Mouse (Mus musculus): ENCODE measurements around the gene Prr15l. TPM values are rescaled to one million over a fixed set of nuclear protein-coding genes. Genes with fewer than 3 reads are reported as not detected.
A peak's percentile ranks its signal among the peaks of the same experiment; 100 is the strongest.

Gene Prr15l
- polyA plus RNA-seq, 1 experiment from 2014 or later: 1.1 TPM

DNA sequence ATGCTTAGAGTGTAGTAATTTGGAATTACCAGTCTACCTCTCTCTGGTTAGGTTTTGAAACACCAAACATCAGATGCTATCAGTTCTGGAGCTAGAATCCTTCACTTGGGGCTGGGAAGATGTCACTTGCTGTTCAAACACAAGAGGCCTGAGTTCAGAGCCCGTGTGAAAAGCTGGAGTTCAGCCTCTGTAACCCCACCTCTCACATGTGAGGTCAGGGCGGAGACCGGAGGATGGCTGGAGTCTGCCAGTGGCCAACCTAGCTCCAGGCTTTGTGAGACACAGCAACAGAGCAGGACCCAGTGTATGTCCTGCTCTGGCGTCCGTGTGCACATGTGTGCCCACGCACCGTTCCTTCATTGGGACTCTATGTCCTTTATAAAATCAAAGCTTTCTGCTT is 51.4 kb downstream of the Prr15l start:
- Histone ChIP-seq H3K4me2 (no peak overlapping the region), H3K9ac (replicated peaks) (no peak overlapping the region), H3K4me3 (replicated peaks) (no peak overlapping the region), H3K27me3 (peaks cover 3% of the 10 kb centered on the region), H3K4me1 (replicated peaks) (peaks cover 22% of the 10 kb centered on the region), H3K27ac (no peak overlapping the region), H3K36me3 (peaks cover 4% of the 10 kb centered on the region; the same call in 1 of the 2 replicates), H3K9me3 (no peaks in the 10 kb centered on the region)
- no peak for ATAC-seq (ENCODE audit: insufficient number of reproducible peaks, insufficient read depth, low FRiP score, low TSS enrichment, low read depth)
- 81% methylated on average over 7 of the region's 7 CpGs for WGBS

DNA sequence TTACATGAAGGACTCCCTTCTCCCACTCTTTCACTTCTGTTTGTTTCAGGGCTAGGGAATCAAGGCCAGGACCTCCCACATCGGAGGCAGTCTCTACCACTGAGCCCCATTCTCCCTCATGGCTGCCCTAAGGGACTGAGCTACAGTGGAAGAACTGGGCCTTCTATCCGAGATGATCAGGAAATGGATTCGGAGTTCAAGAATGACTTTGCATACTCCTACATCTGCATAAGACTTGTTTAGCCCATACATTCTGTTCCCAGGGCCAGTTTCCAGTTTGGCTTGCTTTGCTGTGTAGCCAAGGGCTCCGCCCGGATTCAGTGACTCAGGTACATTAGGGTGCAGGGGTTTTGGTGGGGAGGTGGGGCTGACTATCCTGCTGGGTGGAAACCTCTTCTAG is 52.1 kb downstream of the Prr15l start:
- H3K4me3 ChIP-seq (replicated peaks): no peak overlapping the region
- no peak overlapping the region for H3K9ac ChIP-seq (replicated peaks)
- peaks cover 4% of the 10 kb centered on the region; the same call in 1 of the 2 replicates for H3K36me3 ChIP-seq
- H3K4me2 ChIP-seq: no peak overlapping the region
- H3K27me3 ChIP-seq: peaks cover 3% of the 10 kb centered on the region
- H3K9me3 ChIP-seq: no peaks in the 10 kb centered on the region
- peaks cover 28% of the 10 kb centered on the region for H3K4me1 ChIP-seq (replicated peaks)
- ATAC-seq (ENCODE audit: insufficient number of reproducible peaks, insufficient read depth, low FRiP score, low TSS enrichment, low read depth): no peak
- WGBS: 81% methylated on average over 5 of the region's 5 CpGs
- no peak overlapping the region for H3K27ac ChIP-seq

- 76% methylated on average over 15 of the region's 15 CpGs for WGBS
- H3K36me3 ChIP-seq: no peaks in the 10 kb centered on the region
- peaks cover 34% of the 10 kb centered on the region for H3K4me1 ChIP-seq (replicated peaks)
- no peak for ATAC-seq (ENCODE audit: insufficient number of reproducible peaks, insufficient read depth, low FRiP score, low TSS enrichment, low read depth)
- no peaks in the 10 kb centered on the region for H3K9me3 ChIP-seq
- no peak overlapping the region for H3K4me2 ChIP-seq
- H3K9ac ChIP-seq (replicated peaks): no peak overlapping the region
- H3K27ac ChIP-seq: no peak overlapping the region
- H3K27me3 ChIP-seq: peaks cover 3% of the 10 kb centered on the region
- no peak overlapping the region for H3K4me3 ChIP-seq (replicated peaks)
Measured at GRCm38 (mm10) chr11:96981461-96981860, 53.6 kb downstream of the Prr15l start.

DNA sequence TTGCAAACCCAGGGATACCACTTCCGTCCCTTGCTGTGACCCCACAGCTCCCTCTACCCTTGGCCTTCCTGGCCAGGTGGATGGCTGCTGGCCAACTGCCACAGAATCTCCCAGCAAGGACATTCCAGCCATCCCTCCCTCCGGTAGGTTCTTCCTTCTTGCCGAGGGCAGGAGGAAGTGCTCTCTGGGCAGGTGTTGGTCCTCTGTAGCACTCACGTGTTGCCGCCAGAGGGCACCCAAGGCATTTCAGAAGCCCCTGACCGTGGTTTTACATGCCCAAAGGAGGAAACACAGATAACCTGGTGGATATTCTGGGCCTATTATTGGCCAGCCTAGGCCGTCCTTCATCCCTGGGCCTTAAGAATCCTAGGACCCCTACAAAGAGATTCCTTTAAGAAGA is 54.5 kb downstream of the Prr15l start:
- Histone ChIP-seq H3K9ac (replicated peaks) (no peak overlapping the region), H3K4me1 (replicated peaks) (peaks cover 41% of the 10 kb centered on the region), H3K27me3 (peaks cover 9% of the 10 kb centered on the region), H3K9me3 (no peaks in the 10 kb centered on the region), H3K4me2 (peak overlapping the region; percentile 34), H3K27ac (no peak overlapping the region), H3K4me3 (replicated peaks) (0 out of 2 replicates have a peak overlapping the region, but pooled peaks have one; percentile 1), H3K36me3 (no peaks in the 10 kb centered on the region)
- no peak for ATAC-seq (ENCODE audit: insufficient number of reproducible peaks, insufficient read depth, low FRiP score, low TSS enrichment, low read depth)
- WGBS: under 1% methylated on average over 7 of the region's 7 CpGs

- 54% methylated on average over 7 of the region's 7 CpGs for WGBS
- peak within 1 kb of the TSS; percentile 34 for H3K4me2 ChIP-seq
- peaks cover 46% of the 10 kb centered on the region for H3K4me1 ChIP-seq (replicated peaks)
- no peak for ATAC-seq (ENCODE audit: insufficient number of reproducible peaks, insufficient read depth, low FRiP score, low TSS enrichment, low read depth)
- peaks cover 9% of the 10 kb centered on the region for H3K27me3 ChIP-seq
- no peaks in the 10 kb centered on the region for H3K9me3 ChIP-seq
- H3K9ac ChIP-seq (replicated peaks): no peak within 1 kb of the TSS
- H3K36me3 ChIP-seq: no peaks in the 10 kb centered on the region
- H3K4me3 ChIP-seq (replicated peaks): 0 out of 2 replicates have a peak within 1 kb of the TSS, but pooled peaks have one; percentile 1
- no peak within 1 kb of the TSS for H3K27ac ChIP-seq
Measured at GRCm38 (mm10) chr11:96982859-96983258, 55.0 kb downstream of the Prr15l start, which contains the start of gene Sp2. Sp2 (minus strand) TSS chr11:96982959.

DNA sequence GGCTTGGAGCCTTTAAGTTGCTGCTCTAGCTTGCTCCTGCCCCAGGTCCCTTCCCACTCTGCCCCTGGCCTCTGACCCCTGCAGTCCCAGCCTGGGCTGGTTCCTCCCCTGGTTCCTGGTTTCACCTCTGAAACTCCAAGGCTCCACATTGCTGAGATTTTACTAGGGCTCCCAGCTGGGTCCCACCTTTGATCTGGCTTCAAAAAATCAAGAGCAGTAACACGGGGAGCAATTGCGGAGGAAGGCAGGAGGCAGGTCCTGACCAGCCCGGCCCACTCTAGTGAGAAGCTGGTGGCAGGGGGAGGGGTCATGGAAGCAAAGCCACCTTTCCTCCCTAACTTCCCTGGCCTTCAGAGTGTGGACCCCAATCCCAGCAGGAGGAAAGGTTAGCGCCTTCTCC is 57.0 kb downstream of the Prr15l start:
- Histone ChIP-seq H3K36me3 (no peaks in the 10 kb centered on the region), H3K27ac (no peak overlapping the region), H3K9ac (replicated peaks) (no peak overlapping the region), H3K4me2 (peak overlapping the region; percentile 21; the same call in 1 of the 2 replicates), H3K27me3 (peaks cover 19% of the 10 kb centered on the region), H3K4me3 (replicated peaks) (no peak overlapping the region), H3K9me3 (no peaks in the 10 kb centered on the region), H3K4me1 (replicated peaks) (peaks cover 46% of the 10 kb centered on the region)
- no peak for ATAC-seq (ENCODE audit: insufficient number of reproducible peaks, insufficient read depth, low FRiP score, low TSS enrichment, low read depth)
- WGBS: 6% methylated on average over 4 of the region's 4 CpGs

- 0% methylated on average over 3 of the region's 3 CpGs for WGBS
- Histone ChIP-seq H3K27ac (peak overlapping the region; percentile 66; the same call in 1 of the 2 replicates), H3K27me3 (peaks cover 23% of the 10 kb centered on the region), H3K9me3 (no peaks in the 10 kb centered on the region), H3K36me3 (no peaks in the 10 kb centered on the region), H3K4me1 (replicated peaks) (peaks cover 46% of the 10 kb centered on the region), H3K4me2 (peak overlapping the region; percentile 41), H3K9ac (replicated peaks) (peak overlapping the region; percentile 40; the same call in 1 of the 2 replicates), H3K4me3 (replicated peaks) (no peak overlapping the region)
- peak; percentile 24; the same call in 1 of the 2 replicates for ATAC-seq (ENCODE audit: insufficient number of reproducible peaks, insufficient read depth, low FRiP score, low TSS enrichment, low read depth)
Measured at GRCm38 (mm10) chr11:96986463-96986862, 58.6 kb downstream of the Prr15l start.

Other genes with a start within 250 kb of the Prr15l start
- 21.1 and 21.2 TPM in 2 replicates for gene Snx11, start 150.5 kb upstream of the Prr15l start, polyA plus RNA-seq (2016; fragmentation: Nextera tagmentation; extraction: Ambion mirVana)
- gene Cbx1, start 139.0 kb upstream of the Prr15l start, polyA plus RNA-seq (2016; fragmentation: Nextera tagmentation; extraction: Ambion mirVana): 184 and 189 TPM in 2 replicates
- gene Nfe2l1, start 98.1 kb upstream of the Prr15l start, polyA plus RNA-seq (2016; fragmentation: Nextera tagmentation; extraction: Ambion mirVana): 66.3 and 70.1 TPM in 2 replicates
- gene Copz2, start 78.2 kb upstream of the Prr15l start, polyA plus RNA-seq (2016; fragmentation: Nextera tagmentation; extraction: Ambion mirVana): 78.1 and 88.3 TPM in 2 replicates
- 87.8 and 89.6 TPM in 2 replicates for gene Cdk5rap3, start 11.6 kb upstream of the Prr15l start, polyA plus RNA-seq (2016; fragmentation: Nextera tagmentation; extraction: Ambion mirVana)
- gene Pnpo, start 15.9 kb downstream of the Prr15l start, polyA plus RNA-seq (2016; fragmentation: Nextera tagmentation; extraction: Ambion mirVana): 18.4 and 19.7 TPM in 2 replicates
- gene Sp2, start 54.9 kb downstream of the Prr15l start, polyA plus RNA-seq (2016; fragmentation: Nextera tagmentation; extraction: Ambion mirVana): 13.7 and 17.8 TPM in 2 replicates
- 6.5 and 7.7 TPM in 2 replicates for gene Sp6, start 85.3 kb downstream of the Prr15l start, polyA plus RNA-seq (2016; fragmentation: Nextera tagmentation; extraction: Ambion mirVana)
- 32.4 and 35.1 TPM in 2 replicates for gene Scrn2, start 101.8 kb downstream of the Prr15l start, polyA plus RNA-seq (2016; fragmentation: Nextera tagmentation; extraction: Ambion mirVana)
- gene Lrrc46, start 113.3 kb downstream of the Prr15l start, polyA plus RNA-seq (2016; fragmentation: Nextera tagmentation; extraction: Ambion mirVana): 1.0 TPM in 2 replicates
- 80.0 and 80.5 TPM in 2 replicates for gene Mrpl10, start 113.5 kb downstream of the Prr15l start, polyA plus RNA-seq (2016; fragmentation: Nextera tagmentation; extraction: Ambion mirVana)
- 6.7 and 8.7 TPM in 2 replicates for gene Osbpl7, start 122.5 kb downstream of the Prr15l start, polyA plus RNA-seq (2016; fragmentation: Nextera tagmentation; extraction: Ambion mirVana)
- gene Tbx21, start 187.2 kb downstream of the Prr15l start, polyA plus RNA-seq (2016; fragmentation: Nextera tagmentation; extraction: Ambion mirVana): 0.17 TPM in 1 of 2 replicates, not detected in the other
- gene Tbkbp1, start 223.4 kb downstream of the Prr15l start, polyA plus RNA-seq (2016; fragmentation: Nextera tagmentation; extraction: Ambion mirVana): 8.0 and 8.7 TPM in 2 replicates

Data from limb, embryonic 12.5 days (tissue).